Mouse (Mus musculus) kidney, embryonic 16.5 days (tissue): ENCODE measurements around the gene Bpgm. TPM values are rescaled to one million over a fixed set of nuclear protein-coding genes. Genes with fewer than 3 reads are reported as not detected.

ENCODE experiments used
- polyA plus RNA-seq: library from polyadenylated mRNA; unstranded; fragments of >200 nt; fragmentation: Nextera tagmentation; extraction: Ambion mirVana; gene quantifications from 2 replicates; pipeline ENCODE4 v1.2.1, GENCODE M21; 2015

Gene Bpgm
- polyA plus RNA-seq, 1 experiment from 2014 or later: 58.4 TPM

Other genes with a start within 250 kb of the Bpgm start
- gene Akr1b3, start 158.7 kb upstream of the Bpgm start, polyA plus RNA-seq: 195 and 200 TPM in 2 replicates
- gene Akr1b8, start 122.1 kb upstream of the Bpgm start, polyA plus RNA-seq: 12.6 and 12.7 TPM in 2 replicates
- gene Akr1b10, start 92.0 kb upstream of the Bpgm start, polyA plus RNA-seq: 32.5 and 35.8 TPM in 2 replicates
- 87.6 and 135 TPM in 2 replicates for gene Akr1b7, start 63.9 kb upstream of the Bpgm start, polyA plus RNA-seq
- gene Cald1, start 122.3 kb downstream of the Bpgm start, polyA plus RNA-seq: 238 and 243 TPM in 2 replicates